Mouse (Mus musculus) urinary bladder, adult 2 months (tissue): ENCODE measurements around the gene Ehmt1. TPM values are rescaled to one million over a fixed set of nuclear protein-coding genes. Genes with fewer than 3 reads are reported as not detected.

Source experiments
- DNase-seq: peaks from one replicate; pipeline ENCODE4 v3.0.0; 2022; ENCODE audit warnings: low spot score
- polyA plus RNA-seq: library from polyadenylated mRNA; depleted of rRNA; stranded (reverse); fragments of >200 nt; gene quantifications from 2 replicates; pipeline ENCODE4 v1.2.3, GENCODE M21; 2012; rRNA removed

Ehmt1 gene
- polyA plus RNA-seq, 1 experiment, result 52.6 TPM

DNA sequence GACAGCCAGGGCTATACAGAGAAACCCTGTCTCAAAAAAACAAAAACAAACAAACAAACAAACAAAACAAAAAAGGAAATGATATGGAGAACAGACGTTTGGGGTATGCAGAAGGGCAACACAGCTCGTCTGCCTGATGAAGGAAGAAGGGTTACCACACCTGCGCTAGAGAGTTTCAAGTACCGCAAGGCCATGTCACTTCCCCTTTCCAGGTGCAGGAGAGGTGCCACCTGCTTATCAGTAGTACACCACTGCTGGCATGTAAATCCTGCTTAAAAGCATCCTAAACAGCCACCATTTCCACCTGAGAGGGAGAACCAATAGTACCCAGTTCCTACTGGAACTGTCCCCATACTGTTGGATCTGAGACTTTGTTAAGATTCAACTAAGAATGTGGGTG lies 113.8 kb downstream of the Ehmt1 start:
- no peak for DNase-seq

DNA sequence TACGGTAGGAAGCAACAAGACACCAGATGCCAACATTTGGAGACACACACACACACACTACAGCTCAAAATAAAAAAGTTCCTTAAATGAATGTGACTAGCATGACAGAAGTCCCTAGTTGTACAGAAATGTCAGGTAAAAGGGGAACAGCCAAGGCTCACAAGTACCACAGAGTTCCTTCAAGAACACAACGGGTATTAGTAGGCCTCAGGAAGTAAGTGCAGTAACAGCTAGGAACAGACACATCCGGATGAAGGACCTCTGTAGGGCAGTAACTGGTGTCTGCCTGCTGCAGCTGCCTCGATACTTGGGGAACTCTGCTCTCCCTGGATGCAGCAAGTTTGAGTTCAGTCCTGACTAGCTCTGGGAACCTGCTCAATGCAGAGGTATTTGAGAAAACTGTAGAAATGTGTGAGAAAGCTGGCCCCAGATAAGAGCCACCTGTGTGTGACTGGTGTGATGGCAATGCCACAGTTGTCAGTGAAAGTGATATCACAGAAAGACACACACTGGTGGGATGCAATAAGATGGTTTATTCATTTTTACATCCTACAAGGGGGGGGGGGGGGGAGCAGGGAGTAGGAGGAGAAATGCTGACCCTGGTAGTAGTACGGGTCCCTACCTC lies 122.5 kb downstream of the Ehmt1 start:
- DNase-seq, result no peak

DNA sequence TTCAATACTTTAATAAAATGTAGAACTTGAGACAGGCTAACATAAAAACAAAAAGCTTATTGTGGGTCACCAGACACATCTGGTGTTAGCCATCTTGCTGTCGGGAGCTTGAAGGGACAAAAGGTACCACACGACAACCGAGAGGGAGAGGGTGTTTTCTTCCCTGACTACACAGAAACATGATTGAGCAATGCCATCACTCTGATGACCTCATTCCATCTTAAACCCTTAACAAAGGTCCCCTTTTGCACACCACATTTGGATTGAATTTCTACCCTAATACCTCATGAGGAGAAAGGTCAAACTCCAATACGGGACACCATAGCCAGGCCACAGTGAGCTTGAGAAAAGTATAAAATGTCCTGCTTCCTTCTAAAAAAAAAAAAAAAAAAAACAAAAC lies 132.2 kb downstream of the Ehmt1 start:
- DNase-seq, result no peak

- no peak for DNase-seq
Observed at GRCm38 (mm10) chr2:24781253-24781652, 138.2 kb downstream of the Ehmt1 start.

GRCm38 (mm10) chr2:24776831-24777230 lies 142.6 kb downstream of the Ehmt1 start:
- no peak for DNase-seq

DNA sequence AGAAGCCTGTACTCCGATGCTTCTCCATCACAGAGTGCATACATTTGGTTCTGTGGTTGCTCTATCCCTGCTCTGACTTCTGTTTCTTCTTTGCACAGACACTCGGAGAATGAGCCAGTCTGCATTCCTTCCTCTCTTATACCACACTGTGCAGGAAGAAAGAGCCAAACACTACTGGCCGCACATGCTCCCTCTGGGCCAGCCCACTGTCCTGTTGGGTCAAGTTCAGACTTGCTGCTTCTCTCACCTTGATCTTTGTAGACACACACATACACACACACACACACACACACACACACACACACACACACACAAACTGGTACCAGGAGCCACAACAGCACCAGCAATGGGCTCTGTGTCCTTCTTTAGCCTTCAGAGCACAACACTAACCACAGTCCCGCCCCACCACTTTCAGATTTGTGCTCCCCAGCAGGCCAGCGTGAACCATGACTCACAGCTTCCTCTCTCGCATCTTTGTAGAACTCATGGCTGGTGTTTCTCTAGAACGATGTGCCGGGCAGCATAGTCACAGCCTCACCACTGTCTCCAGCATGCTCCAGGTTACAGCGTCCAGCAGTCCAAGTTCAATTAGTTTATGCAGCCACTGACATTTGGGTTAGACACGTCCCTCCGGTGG lies 143.3 kb downstream of the Ehmt1 start:
- no peak for DNase-seq

GRCm38 (mm10) chr2:24774832-24775231 lies 144.6 kb downstream of the Ehmt1 start:
- DNase-seq, result no peak

DNA sequence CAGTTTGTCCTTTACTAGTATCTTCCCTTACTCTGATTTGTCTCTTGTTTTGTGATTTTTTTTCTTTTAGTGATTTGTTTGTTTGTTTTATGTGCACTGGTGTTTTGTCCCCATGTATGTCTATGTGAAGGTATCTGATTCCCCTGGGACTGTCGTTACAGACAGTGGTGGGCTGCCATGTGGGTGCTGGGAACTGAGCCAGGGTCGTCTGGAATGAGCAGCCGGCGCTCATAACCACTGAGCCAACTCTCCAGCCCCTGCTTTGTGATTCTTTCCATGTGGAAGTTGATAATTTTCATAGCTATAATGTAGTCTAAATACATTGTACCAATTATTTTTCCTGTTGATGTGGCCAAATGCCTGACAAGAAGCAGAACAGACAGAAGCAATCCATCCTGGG lies 148.6 kb downstream of the Ehmt1 start:
- DNase-seq, result no peak

- DNase-seq, result peak; percentile 28
Observed at GRCm38 (mm10) chr2:24763115-24763557, 156.3 kb downstream of the Ehmt1 start, which contains the start of gene Cacna1b. Gene Cacna1b, minus strand, starts transcription at chr2:24763152.

DNA sequence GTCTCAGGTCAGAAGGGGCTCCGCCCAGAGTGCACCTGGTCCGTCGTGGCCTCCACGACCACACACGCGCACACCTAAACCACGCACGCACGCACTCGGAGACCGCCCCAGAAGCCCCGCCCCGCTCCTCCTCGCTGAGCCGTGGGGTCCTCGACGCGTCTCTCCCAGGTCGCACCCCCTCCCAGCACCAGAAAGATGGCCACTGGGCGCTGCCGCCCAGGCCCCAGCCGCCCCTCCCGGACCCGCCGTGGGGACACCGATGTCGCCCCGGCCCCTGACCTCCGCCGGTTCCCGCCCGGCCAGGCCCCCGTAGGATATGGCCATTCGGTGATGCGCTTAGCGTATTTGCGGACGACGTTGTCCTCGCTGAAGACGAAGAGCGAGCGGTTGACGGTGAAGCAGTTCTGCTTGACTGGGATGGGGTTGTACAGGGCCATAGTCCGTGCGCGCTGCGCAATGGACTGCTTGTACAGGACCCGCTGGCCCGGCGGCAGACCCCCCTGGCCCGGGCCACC lies 156.9 kb downstream of the Ehmt1 start:
- no peak for DNase-seq

GRCm38 (mm10) chr2:24761923-24762445 lies 157.4 kb downstream of the Ehmt1 start:
- DNase-seq, result no peak

DNA sequence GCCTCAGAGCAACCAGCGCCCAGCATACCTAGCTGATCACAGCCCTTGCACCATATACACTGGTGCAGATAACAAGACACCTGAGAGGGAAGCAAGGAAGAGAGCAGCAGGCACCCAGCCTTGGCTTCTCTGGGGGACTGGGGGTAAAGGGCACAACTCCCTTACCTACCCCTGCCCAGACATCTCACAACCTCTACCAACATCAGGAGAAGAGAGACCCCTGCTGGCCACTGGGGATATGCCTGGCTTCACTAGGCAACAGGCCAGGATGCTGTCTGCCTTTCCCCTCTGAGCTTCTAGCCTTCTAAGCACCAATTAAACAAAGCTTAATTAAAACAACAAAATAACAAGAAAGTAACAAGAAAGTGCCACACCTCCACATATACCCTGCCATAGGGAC lies 164.1 kb downstream of the Ehmt1 start:
- no peak for DNase-seq

GRCm38 (mm10) chr2:24752599-24752998 lies 166.8 kb downstream of the Ehmt1 start:
- no peak for DNase-seq

GRCm38 (mm10) chr2:24750051-24750450 lies 169.4 kb downstream of the Ehmt1 start:
- DNase-seq, result no peak

- DNase-seq, result no peak
Observed at GRCm38 (mm10) chr2:24747878-24748277, 171.5 kb downstream of the Ehmt1 start.

Other genes with a start within 250 kb of the Ehmt1 start
- gene Cacna1b, start 156.5 kb downstream of the Ehmt1 start, polyA plus RNA-seq, result 1.4 and 1.6 TPM in 2 replicates
- gene Arrdc1, start 15.6 kb upstream of the Ehmt1 start, polyA plus RNA-seq, result 89.6 and 140 TPM in 2 replicates
- 9.4 and 11.7 TPM in 2 replicates for gene Zmynd19, start 30.2 kb upstream of the Ehmt1 start, polyA plus RNA-seq
- 20.3 and 22.1 TPM in 2 replicates for gene Dph7, start 42.8 kb upstream of the Ehmt1 start, polyA plus RNA-seq
- gene Mrpl41, start 55.5 kb upstream of the Ehmt1 start, polyA plus RNA-seq, result 61.3 and 66.0 TPM in 2 replicates
- gene Pnpla7, start 56.4 kb upstream of the Ehmt1 start, polyA plus RNA-seq, result 17.2 and 24.1 TPM in 2 replicates
- gene Nsmf, start 134.7 kb upstream of the Ehmt1 start, polyA plus RNA-seq, result 87.4 and 114 TPM in 2 replicates
- 0.03 and 0.07 TPM in 2 replicates for gene Entpd8, start 160.7 kb upstream of the Ehmt1 start, polyA plus RNA-seq
- 0.13 and 0.18 TPM in 2 replicates for gene Noxa1, start 175.5 kb upstream of the Ehmt1 start, polyA plus RNA-seq